Comparison of ENCODE assay signal across 22 mouse cellular contexts in genomic region chr12:5386688-5387087, GRCm38 (mm10). TPM values are rescaled to one million over a fixed set of nuclear protein-coding genes. Genes with fewer than 3 reads are reported as not detected.
DNase-seq lines count a peak whose midpoint lies in the region; ATAC-seq and TF ChIP-seq lines count a peak whose summit lies in the region.
"Had no signal": no experiment of that assay in that cellular context is flagged by ENCODE, and none has a peak within 500 bp of the region (broad histone marks: within the 10 kb centered on the region; RNA-seq: fewer than 3 reads in every experiment).

No protein-coding gene starts in this region.

- H3K9me3 ChIP-seq in embryonic facial prominence, embryonic 14.5 days (ENCODE audit: control insufficient read depth, low read length), result no peaks in the 10 kb centered on the region
- H3K9me3 ChIP-seq in embryonic facial prominence, embryonic 10.5 days, result no peaks in the 10 kb centered on the region
- H3K9me3 ChIP-seq in kidney, embryonic 15.5 days (replicated peaks), result no peaks in the 10 kb centered on the region
- no peaks in the 10 kb centered on the region for H3K9me3 ChIP-seq in midbrain, embryonic 14.5 days (ENCODE audit: control insufficient read depth, low read length)
- no peaks in the 10 kb centered on the region for H3K9me3 ChIP-seq in midbrain, embryonic 10.5 days (replicated peaks)
- no peaks in the 10 kb centered on the region for H3K9me3 ChIP-seq in midbrain, embryonic 15.5 days
- H3K9me3 ChIP-seq: hindbrain, embryonic 12.5 days; liver, embryonic 12.5 days; lung, embryonic 15.5 days had no signal

- H3K4me1 ChIP-seq in embryonic facial prominence, embryonic 14.5 days (ENCODE audit: control insufficient read depth, insufficient read depth, low read length), result no peaks in the 10 kb centered on the region
- H3K4me1 ChIP-seq in embryonic facial prominence, embryonic 10.5 days, result no peaks in the 10 kb centered on the region
- H3K4me1 ChIP-seq in kidney, embryonic 15.5 days, result no peaks in the 10 kb centered on the region
- H3K4me1 ChIP-seq in kidney, adult 2 months (ENCODE audit: control insufficient read depth, insufficient read depth, low read length), result no peaks in the 10 kb centered on the region
- H3K4me1 ChIP-seq in midbrain, embryonic 14.5 days (ENCODE audit: control insufficient read depth, insufficient read depth, low read length), result no peaks in the 10 kb centered on the region
- H3K4me1 ChIP-seq in midbrain, embryonic 10.5 days, result peaks cover 4% of the 10 kb centered on the region; the same call in 1 of the 2 replicates
- H3K4me1 ChIP-seq in midbrain, embryonic 15.5 days, result no peaks in the 10 kb centered on the region
- H3K4me1 ChIP-seq: hindbrain, embryonic 12.5 days; liver, embryonic 12.5 days; lung, embryonic 15.5 days had no signal

- H3K4me3 ChIP-seq in embryonic facial prominence, embryonic 14.5 days (ENCODE audit: low read depth, low read length), result no peak overlapping the region
- no peak overlapping the region for H3K4me3 ChIP-seq in embryonic facial prominence, embryonic 10.5 days
- H3K4me3 ChIP-seq in kidney, embryonic 15.5 days (replicated peaks), result no peak overlapping the region
- no peak overlapping the region for H3K4me3 ChIP-seq in kidney, adult 2 months (ENCODE audit: insufficient read depth, low read depth, low read length)
- no peak overlapping the region for H3K4me3 ChIP-seq in midbrain, embryonic 14.5 days (replicated peaks; ENCODE audit: low read depth, low read length)
- no peak overlapping the region for H3K4me3 ChIP-seq in midbrain, embryonic 10.5 days
- H3K4me3 ChIP-seq in midbrain, embryonic 15.5 days, result no peak overlapping the region
- H3K4me3 ChIP-seq: hindbrain, embryonic 12.5 days; liver, embryonic 12.5 days; lung, embryonic 15.5 days; myocyte had no signal

- H3K27ac ChIP-seq in embryonic facial prominence, embryonic 14.5 days (replicated peaks; ENCODE audit: low read depth, low read length), result no peak overlapping the region
- H3K27ac ChIP-seq in embryonic facial prominence, embryonic 10.5 days (replicated peaks), result no peak overlapping the region
- H3K27ac ChIP-seq in kidney, embryonic 15.5 days, result no peak overlapping the region
- no peak overlapping the region for H3K27ac ChIP-seq in kidney, adult 2 months (ENCODE audit: insufficient read depth, low read depth, low read length)
- H3K27ac ChIP-seq in midbrain, embryonic 14.5 days (replicated peaks; ENCODE audit: low read depth, low read length), result no peak overlapping the region
- H3K27ac ChIP-seq in midbrain, embryonic 10.5 days (replicated peaks), result no peak overlapping the region
- no peak overlapping the region for H3K27ac ChIP-seq in midbrain, embryonic 15.5 days
- H3K27ac ChIP-seq: hindbrain, embryonic 12.5 days; liver, embryonic 12.5 days; lung, embryonic 15.5 days had no signal

- no peak for DNase-seq in embryonic facial prominence, embryonic 14.5 days (ENCODE audit: low spot score)
- DNase-seq in embryonic facial prominence, embryonic 10.5 days (ENCODE audit: low spot score), result no peak
- DNase-seq in kidney, adult 2 months, result no peak
- peak; percentile 39 for DNase-seq in midbrain, embryonic 14.5 days
- no peak for DNase-seq in midbrain, embryonic 10.5 days (ENCODE audit: low spot score)
- no peak for DNase-seq in urinary bladder, postnatal 10 days (ENCODE audit: low spot score)
- DNase-seq: adrenal gland, postnatal 36 days; cerebellum, adult 9-11 months; embryo, embryonic 11 days; gastrocnemius, postnatal 36 days; heart, postnatal 10 days; kidney, postnatal 4 days; right cerebral cortex, adult 18-20 months; thymus, adult 18-20 months had no signal

- H3K36me3 ChIP-seq in embryonic facial prominence, embryonic 14.5 days (ENCODE audit: control insufficient read depth, insufficient read depth, low read length), result no peaks in the 10 kb centered on the region
- H3K36me3 ChIP-seq in embryonic facial prominence, embryonic 10.5 days (replicated peaks), result no peaks in the 10 kb centered on the region
- no peaks in the 10 kb centered on the region for H3K36me3 ChIP-seq in kidney, embryonic 15.5 days
- H3K36me3 ChIP-seq in kidney, adult 2 months (ENCODE audit: control insufficient read depth, insufficient read depth, low read length), result no peaks in the 10 kb centered on the region
- no peaks in the 10 kb centered on the region for H3K36me3 ChIP-seq in midbrain, embryonic 14.5 days (ENCODE audit: control insufficient read depth, insufficient read depth, low read length)
- no peaks in the 10 kb centered on the region for H3K36me3 ChIP-seq in midbrain, embryonic 10.5 days
- H3K36me3 ChIP-seq in midbrain, embryonic 15.5 days (replicated peaks), result no peaks in the 10 kb centered on the region
- H3K36me3 ChIP-seq: hindbrain, embryonic 12.5 days; liver, embryonic 12.5 days; lung, embryonic 15.5 days had no signal

- H3K9ac ChIP-seq in embryonic facial prominence, embryonic 14.5 days (ENCODE audit: low read depth, low read length), result no peak overlapping the region
- no peak overlapping the region for H3K9ac ChIP-seq in kidney, embryonic 15.5 days
- no peak overlapping the region for H3K9ac ChIP-seq in midbrain, embryonic 14.5 days (replicated peaks; ENCODE audit: low read length)
- no peak overlapping the region for H3K9ac ChIP-seq in midbrain, embryonic 15.5 days
- H3K9ac ChIP-seq: hindbrain, embryonic 12.5 days; liver, embryonic 12.5 days; lung, embryonic 15.5 days had no signal

- peak; percentile 30; the same call in 1 of the 2 replicates for ATAC-seq in embryonic facial prominence, embryonic 14.5 days (ENCODE audit: low read depth)
- peak; percentile 52; the same call in 1 of the 2 replicates for ATAC-seq in kidney, embryonic 15.5 days (replicated peaks; ENCODE audit: low FRiP score)
- no peak for ATAC-seq in midbrain, embryonic 14.5 days (ENCODE audit: low FRiP score, low TSS enrichment)
- ATAC-seq in midbrain, embryonic 15.5 days (replicated peaks), result peak; percentile 58; the same call in 1 of the 2 replicates
- ATAC-seq: CD4-positive, CD25-positive, alpha-beta regulatory T cell, adult 4 months; intestine, postnatal 0 days; liver, embryonic 12.5 days had no signal

- H3K27me3 ChIP-seq in embryonic facial prominence, embryonic 14.5 days (replicated peaks; ENCODE audit: control insufficient read depth, insufficient read depth, low read length), result no peaks in the 10 kb centered on the region
- H3K27me3 ChIP-seq in embryonic facial prominence, embryonic 10.5 days (replicated peaks; ENCODE audit: low read depth, poor library complexity, severe bottlenecking), result no peaks in the 10 kb centered on the region
- H3K27me3 ChIP-seq in kidney, embryonic 15.5 days, result no peaks in the 10 kb centered on the region
- H3K27me3 ChIP-seq in kidney, adult 2 months (replicated peaks; ENCODE audit: control insufficient read depth, insufficient read depth, low read length), result no peaks in the 10 kb centered on the region
- H3K27me3 ChIP-seq in midbrain, embryonic 14.5 days (ENCODE audit: control insufficient read depth, insufficient read depth, low read length), result no peaks in the 10 kb centered on the region
- H3K27me3 ChIP-seq in midbrain, embryonic 10.5 days (ENCODE audit: low read depth, poor library complexity, severe bottlenecking), result peaks cover 6% of the 10 kb centered on the region; the same call in 1 of the 2 replicates
- H3K27me3 ChIP-seq in midbrain, embryonic 15.5 days (replicated peaks), result no peaks in the 10 kb centered on the region
- H3K27me3 ChIP-seq: hindbrain, embryonic 12.5 days; liver, embryonic 12.5 days; lung, embryonic 15.5 days had no signal

- no peak for TF ChIP-seq POLR2A in kidney, adult 2 months (IDR thresholded peaks at IDR 0.05; ENCODE audit: low read depth, low read length)

- no peak overlapping the region for H3K4me2 ChIP-seq in embryonic facial prominence, embryonic 14.5 days (ENCODE audit: low read depth, low read length)
- no peak overlapping the region for H3K4me2 ChIP-seq in kidney, embryonic 15.5 days
- no peak overlapping the region for H3K4me2 ChIP-seq in midbrain, embryonic 14.5 days (ENCODE audit: low read length)
- H3K4me2 ChIP-seq in midbrain, embryonic 15.5 days, result no peak overlapping the region
- H3K4me2 ChIP-seq: hindbrain, embryonic 12.5 days; liver, embryonic 12.5 days; lung, embryonic 15.5 days had no signal

- no peak for TF ChIP-seq CTCF in kidney, adult 2 months (conservative IDR thresholded peaks at IDR 0.05; ENCODE audit: insufficient read depth, insufficient read length, low read depth, low read length)

RNA-seq across cellular contexts. Expression of gene Klhl29, which starts 11.2 kb away (rescaled TPM):
- 3.6 and 3.7 TPM in 2 replicates for polyA plus RNA-seq in embryonic facial prominence, embryonic 14.5 days (2014; fragmentation: Nextera tagmentation; extraction: Ambion mirVana)
- polyA plus RNA-seq in embryonic facial prominence, embryonic 10.5 days (2016; fragmentation: Nextera tagmentation; extraction: Ambion mirVana), result 1.00 and 1.2 TPM in 2 replicates
- polyA plus RNA-seq in kidney, embryonic 15.5 days (2015; fragmentation: Nextera tagmentation; extraction: Ambion mirVana), result 0.64 and 0.80 TPM in 2 replicates
- 2.4 and 3.1 TPM in 2 replicates for polyA plus RNA-seq in kidney, adult 2 months (2012; rRNA removed)
- polyA plus RNA-seq in midbrain, embryonic 14.5 days (2014; fragmentation: Nextera tagmentation; extraction: Ambion mirVana), result 8.4 and 9.5 TPM in 2 replicates
- 0.85 and 1.1 TPM in 2 replicates for polyA plus RNA-seq in midbrain, embryonic 10.5 days (2016; fragmentation: Nextera tagmentation; extraction: Ambion mirVana)
- polyA plus RNA-seq in midbrain, embryonic 15.5 days (2015; fragmentation: Nextera tagmentation; extraction: Ambion mirVana), result 4.8 and 5.2 TPM in 2 replicates
